In genomic region chr17:80168425-80169182, GRCm38 (mm10) we compare ENCODE assay signal across 8 mouse cellular contexts. TPM values are rescaled to one million over a fixed set of nuclear protein-coding genes. Genes with fewer than 3 reads are reported as not detected.
DNase-seq lines count a peak whose midpoint lies in the region; ATAC-seq and TF ChIP-seq lines count a peak whose summit lies in the region.

No protein-coding gene starts in this region.

- H3K27ac ChIP-seq in CH12.LX (ENCODE audit: insufficient read depth, low read depth), result peak overlapping the region; percentile 54
- H3K27ac ChIP-seq in forebrain, embryonic 12.5 days, result peak overlapping the region; percentile 75
- H3K27ac ChIP-seq in heart, postnatal 0 days (ENCODE audit: low read depth), result peak overlapping the region; percentile 40

- TF ChIP-seq RAD21 in CH12.LX (IDR thresholded peaks at IDR 0.05; ENCODE audit: low read depth, low read length), result no peak

- H3ac ChIP-seq in myocyte (ENCODE audit: control insufficient read depth, insufficient read length), result no peak overlapping the region

- H3K4me2 ChIP-seq in CH12.LX (ENCODE audit: insufficient read depth, low read depth, poor library complexity, severe bottlenecking) (peak overlapping the region; percentile 38), myocyte (ENCODE audit: low read depth) (peak overlapping the region; percentile 63)
- peak overlapping the region; percentile 46 for H3K4me2 ChIP-seq in forebrain, embryonic 12.5 days
- H3K4me2 ChIP-seq in heart, postnatal 0 days (ENCODE audit: low read depth, low read length), result peak overlapping the region; percentile 40

- TF ChIP-seq EP300 in CH12.LX (IDR thresholded peaks at IDR 0.05; ENCODE audit: low read length), result no peak
- no peak for TF ChIP-seq EP300 in heart, postnatal 0 days (IDR thresholded peaks at IDR 0.05; ENCODE audit: low read depth)

- TF ChIP-seq POLR2A in CH12.LX (IDR thresholded peaks at IDR 0.05; ENCODE audit: low read depth, low read length), result no peak
- TF ChIP-seq POLR2A in brain, embryonic 14.5 days (IDR thresholded peaks at IDR 0.05; ENCODE audit: borderline replicate concordance, extremely low read depth, insufficient read depth, insufficient read length, poor library complexity, severe bottlenecking), result no peak
- TF ChIP-seq POLR2A in myocyte (IDR thresholded peaks at IDR 0.05; ENCODE audit: insufficient read length, low read depth), result no peak

- in situ Hi-C loops in CH12.LX (cut with MboI; ENCODE audit: low pct_ligation_motif_present, low pct_unique_long_range_greater_than_20kb, low sequenced_read_pairs), result no loop called here

- no peaks in the 10 kb centered on the region for H3K36me3 ChIP-seq in CH12.LX (replicated peaks in 1 of 2; ENCODE audit: control insufficient read depth in 1 of 2, insufficient read depth in 1 of 2, low read length in 1 of 2)
- H3K36me3 ChIP-seq in forebrain, embryonic 12.5 days (replicated peaks), result no peaks in the 10 kb centered on the region
- no peaks in the 10 kb centered on the region for H3K36me3 ChIP-seq in heart, postnatal 0 days (replicated peaks; ENCODE audit: control insufficient read depth, insufficient read depth, low read length)
- H3K36me3 ChIP-seq in myocyte (ENCODE audit: control insufficient read depth, insufficient read depth), result no peaks in the 10 kb centered on the region

- peak; percentile 78 for ATAC-seq in forebrain, embryonic 12.5 days (ENCODE audit: low FRiP score)
- peak; percentile 31; the same call in 1 of the 2 replicates for ATAC-seq in heart, postnatal 0 days (ENCODE audit: insufficient read depth, low read depth)
- no peak for ATAC-seq in granulocyte monocyte progenitor cell, adult 5-6 weeks (replicated peaks; ENCODE audit: poor library complexity, severe bottlenecking)

- dilution Hi-C loops in CH12.LX (cut with MboI; ENCODE audit: extremely low pct_ligation_motif_present, extremely low pct_unique_long_range_greater_than_20kb, low sequenced_read_pairs), result no loop called here

- H3K9me3 ChIP-seq in CH12.LX (replicated peaks; ENCODE audit: low read length), result no peaks in the 10 kb centered on the region
- H3K9me3 ChIP-seq in forebrain, embryonic 12.5 days, result no peaks in the 10 kb centered on the region
- no peaks in the 10 kb centered on the region for H3K9me3 ChIP-seq in heart, postnatal 0 days (replicated peaks; ENCODE audit: control insufficient read depth, low read length)

- no peak for DNase-seq in CH12.LX (ENCODE audit: extremely low read depth)
- peak; percentile 92 for DNase-seq in brain, embryonic 14.5 days (ENCODE audit: low read depth)
- peak; percentile 57 for DNase-seq in heart, postnatal 0 days (ENCODE audit: low spot score)
- DNase-seq in layer of hippocampus, postnatal 25 days (ENCODE audit: extremely low spot score in 1 of 2, low spot score in 1 of 2), result peak; percentile 36 to 42
- no peak for DNase-seq in adrenal gland, postnatal 25 days

- H3K79me2 ChIP-seq in CH12.LX (replicated peaks; ENCODE audit: control insufficient read depth, extremely low read depth, insufficient read depth, poor library complexity, severe bottlenecking), result no peaks in the 10 kb centered on the region
- no peaks in the 10 kb centered on the region for H3K79me2 ChIP-seq in myocyte (ENCODE audit: control insufficient read depth, insufficient read depth)

- H3K27me3 ChIP-seq in CH12.LX (replicated peaks), result peaks cover 3% of the 10 kb centered on the region
- no peaks in the 10 kb centered on the region for H3K27me3 ChIP-seq in forebrain, embryonic 12.5 days
- no peaks in the 10 kb centered on the region for H3K27me3 ChIP-seq in heart, postnatal 0 days (ENCODE audit: control insufficient read depth, insufficient read depth, low read length)
- H3K27me3 ChIP-seq in myocyte (ENCODE audit: control insufficient read depth, insufficient read depth, insufficient read length), result no peaks in the 10 kb centered on the region

- H3K4me1 ChIP-seq in CH12.LX (ENCODE audit: control insufficient read depth in 1 of 2, insufficient read depth in 2 of 2), result peaks cover 22 to 34% of the 10 kb centered on the region in 2 experiments
- H3K4me1 ChIP-seq in forebrain, embryonic 12.5 days, result peaks cover 16% of the 10 kb centered on the region
- H3K4me1 ChIP-seq in heart, postnatal 0 days (ENCODE audit: control insufficient read depth, insufficient read depth), result peaks cover 10% of the 10 kb centered on the region

- TF ChIP-seq CTCF in CH12.LX (conservative IDR thresholded peaks at IDR 0.05 in 1 of 2, IDR thresholded peaks at IDR 0.05 in 1 of 2; ENCODE audit: low read depth in 2 of 2, low read length in 2 of 2), result no peak
- no peak for TF ChIP-seq CTCF in brain, embryonic 14.5 days (IDR thresholded peaks at IDR 0.05; ENCODE audit: borderline replicate concordance, extremely low read depth, insufficient read depth, insufficient read length)
- TF ChIP-seq CTCF in heart, postnatal 0 days (IDR thresholded peaks at IDR 0.05; ENCODE audit: low read depth), result no peak

- no peak overlapping the region for H3K9ac ChIP-seq in CH12.LX (ENCODE audit: insufficient read depth, low read depth)
- H3K9ac ChIP-seq in forebrain, embryonic 12.5 days, result no peak overlapping the region
- H3K9ac ChIP-seq in heart, postnatal 0 days (replicated peaks; ENCODE audit: low read depth, low read length), result no peak overlapping the region

- 23% methylated on average over 16 of the region's 16 CpGs for WGBS in forebrain, embryonic 12.5 days
- WGBS in heart, postnatal 0 days, result 32% methylated on average over 16 of the region's 16 CpGs

- peak overlapping the region in 1 of 3 experiments; percentile 3 for H3K4me3 ChIP-seq in CH12.LX (replicated peaks in 1 of 3; ENCODE audit: low read depth in 2 of 3, low read length in 2 of 3, poor library complexity in 1 of 3)
- H3K4me3 ChIP-seq in forebrain, embryonic 12.5 days (replicated peaks), result peak overlapping the region; percentile 15; the same call in 1 of the 2 replicates
- no peak overlapping the region for H3K4me3 ChIP-seq in heart, postnatal 0 days (ENCODE audit: low read depth, low read length)
- no peak overlapping the region for H3K4me3 ChIP-seq in myocyte

RNA-seq across cellular contexts. Expression of gene Srsf7, which starts 38.5 kb away (rescaled TPM):
- 268 and 366 TPM in 2 replicates for total RNA-seq in CH12.LX (2012; rRNA removed)
- 442 and 482 TPM in 2 replicates for total RNA-seq in CH12.LX (2014; rRNA removed)
- polyA plus RNA-seq in CH12.LX (2012; ENCODE audit: insufficient read length, low read depth), result 383 and 398 TPM in 2 replicates
- polyA plus RNA-seq in brain, embryonic 14.5 days (2012; rRNA removed), result 326 and 421 TPM in 2 replicates
- polyA plus RNA-seq in forebrain, embryonic 12.5 days (2016; fragmentation: Nextera tagmentation; extraction: Ambion mirVana), result 784 and 786 TPM in 2 replicates
- 84.3 and 86.2 TPM in 2 replicates for total RNA-seq in heart, postnatal 0 days (2014; rRNA removed; ENCODE audit: low replicate concordance)
- polyA plus RNA-seq in heart, postnatal 0 days (2015; fragmentation: Nextera tagmentation; extraction: Ambion mirVana), result 151 and 154 TPM in 2 replicates
- total RNA-seq in layer of hippocampus, postnatal 25 days (2021), result 100 to 1,000 TPM; 108 to 115 TPM
- polyA plus RNA-seq in myocyte (2012; fragmentation: generic; extraction: Trizol), result 72.0 TPM
- 481 and 582 TPM in 2 replicates for total RNA-seq in granulocyte monocyte progenitor cell, adult 5-6 weeks (2014; fragmentation: Nextera tagmentation)
- total RNA-seq in granulocyte monocyte progenitor cell, adult 5-6 weeks (2017), result 445 and 565 TPM in 2 replicates
- total RNA-seq in adrenal gland, postnatal 25 days (2021), result 119 and 126 TPM in 2 replicates

RNA-seq across cellular contexts. Expression of gene Ttc39d, which starts 38.7 kb away (rescaled TPM):
- total RNA-seq in CH12.LX (2012; rRNA removed) (0.13 TPM in 1 of 2 replicates, not detected in the other), CH12.LX (2014; rRNA removed) (not detected in 2 replicates)
- polyA plus RNA-seq in CH12.LX (2012; ENCODE audit: insufficient read length, low read depth) (not detected in 2 replicates), myocyte (2012; fragmentation: generic; extraction: Trizol) (0.01 TPM)
- polyA plus RNA-seq in brain, embryonic 14.5 days (2012; rRNA removed), result 0.05 and 0.08 TPM in 2 replicates
- polyA plus RNA-seq in forebrain, embryonic 12.5 days (2016; fragmentation: Nextera tagmentation; extraction: Ambion mirVana), result 0.10 TPM in 1 of 2 replicates, not detected in the other
- 1.0 TPM in 1 of 2 replicates, not detected in the other for total RNA-seq in heart, postnatal 0 days (2014; rRNA removed; ENCODE audit: low replicate concordance)
- 0.05 and 0.08 TPM in 2 replicates for polyA plus RNA-seq in heart, postnatal 0 days (2015; fragmentation: Nextera tagmentation; extraction: Ambion mirVana)
- total RNA-seq in layer of hippocampus, postnatal 25 days (2021), result under 1 TPM; 0.12 to 0.42 TPM
- not detected in 2 replicates for total RNA-seq in granulocyte monocyte progenitor cell, adult 5-6 weeks (2014; fragmentation: Nextera tagmentation)
- not detected in 2 replicates for total RNA-seq in granulocyte monocyte progenitor cell, adult 5-6 weeks (2017)
- 0.24 TPM in 1 of 2 replicates, not detected in the other for total RNA-seq in adrenal gland, postnatal 25 days (2021)

RNA-seq across cellular contexts. Expression of gene Galm, which starts 41.3 kb away (rescaled TPM):
- not detected in 2 replicates for total RNA-seq in CH12.LX (2012; rRNA removed)
- total RNA-seq in CH12.LX (2014; rRNA removed), result 0.09 TPM in 1 of 2 replicates, not detected in the other
- polyA plus RNA-seq in CH12.LX (2012; ENCODE audit: insufficient read length, low read depth), result not detected in 2 replicates
- 2.3 and 2.4 TPM in 2 replicates for polyA plus RNA-seq in brain, embryonic 14.5 days (2012; rRNA removed)
- polyA plus RNA-seq in forebrain, embryonic 12.5 days (2016; fragmentation: Nextera tagmentation; extraction: Ambion mirVana), result 9.6 and 12.3 TPM in 2 replicates
- total RNA-seq in heart, postnatal 0 days (2014; rRNA removed; ENCODE audit: low replicate concordance), result 15.4 and 19.7 TPM in 2 replicates
- 9.6 and 10.7 TPM in 2 replicates for polyA plus RNA-seq in heart, postnatal 0 days (2015; fragmentation: Nextera tagmentation; extraction: Ambion mirVana)
- 1 to 10 TPM; 3.7 to 4.1 TPM for total RNA-seq in layer of hippocampus, postnatal 25 days (2021)
- 2.5 TPM for polyA plus RNA-seq in myocyte (2012; fragmentation: generic; extraction: Trizol)
- 6.1 and 12.2 TPM in 2 replicates for total RNA-seq in granulocyte monocyte progenitor cell, adult 5-6 weeks (2014; fragmentation: Nextera tagmentation)
- total RNA-seq in granulocyte monocyte progenitor cell, adult 5-6 weeks (2017), result 4.0 and 5.3 TPM in 2 replicates
- total RNA-seq in adrenal gland, postnatal 25 days (2021), result 18.0 and 18.4 TPM in 2 replicates

RNA-seq across cellular contexts. Expression of gene Gemin6, which starts 55.6 kb away (rescaled TPM):
- total RNA-seq in CH12.LX (2012; rRNA removed), result 65.6 and 85.9 TPM in 2 replicates
- total RNA-seq in CH12.LX (2014; rRNA removed), result 120 and 143 TPM in 2 replicates
- 63.4 and 66.0 TPM in 2 replicates for polyA plus RNA-seq in CH12.LX (2012; ENCODE audit: insufficient read length, low read depth)
- polyA plus RNA-seq in brain, embryonic 14.5 days (2012; rRNA removed), result 9.7 and 12.5 TPM in 2 replicates
- 37.6 and 38.5 TPM in 2 replicates for polyA plus RNA-seq in forebrain, embryonic 12.5 days (2016; fragmentation: Nextera tagmentation; extraction: Ambion mirVana)
- 0.54 and 4.7 TPM in 2 replicates for total RNA-seq in heart, postnatal 0 days (2014; rRNA removed; ENCODE audit: low replicate concordance)
- polyA plus RNA-seq in heart, postnatal 0 days (2015; fragmentation: Nextera tagmentation; extraction: Ambion mirVana), result 13.3 and 14.6 TPM in 2 replicates
- 1 to 10 TPM; 4.8 to 5.9 TPM for total RNA-seq in layer of hippocampus, postnatal 25 days (2021)
- 6.5 TPM for polyA plus RNA-seq in myocyte (2012; fragmentation: generic; extraction: Trizol)
- 31.3 and 38.3 TPM in 2 replicates for total RNA-seq in granulocyte monocyte progenitor cell, adult 5-6 weeks (2014; fragmentation: Nextera tagmentation)
- 37.7 and 41.0 TPM in 2 replicates for total RNA-seq in granulocyte monocyte progenitor cell, adult 5-6 weeks (2017)
- total RNA-seq in adrenal gland, postnatal 25 days (2021), result 10.4 and 11.1 TPM in 2 replicates

Comparison
In these comparisons a context has a peak if more than half of its experiments do, and no peak if none do; other contexts are left out.
1. DNase-seq: peak in brain, embryonic 14.5 days (single experiment), heart, postnatal 0 days (single experiment) and layer of hippocampus, postnatal 25 days (2 of 2); none in CH12.LX (single experiment) and adrenal gland, postnatal 25 days (single experiment).
2. RNA of gene Galm, which starts 41.3 kb away (total RNA-seq): 15.4 to 19.7 TPM in heart, postnatal 0 days, 18.0 to 18.4 TPM in adrenal gland, postnatal 25 days, 4.0 to 12.2 TPM in granulocyte monocyte progenitor cell, adult 5-6 weeks and 3.7 to 4.1 TPM in layer of hippocampus, postnatal 25 days; 0.09 TPM in CH12.LX; every median in the first group is over 4 times any median in the second.
3. Peak in every context shown above with its lines, with median percentiles within 50 percentile points of each other: H3K27ac ChIP-seq and H3K4me2 ChIP-seq.